Mouse (Mus musculus) embryonic facial prominence, embryonic 15.5 days (tissue): ENCODE results near the gene Atp5j. TPM values are rescaled to one million over a fixed set of nuclear protein-coding genes. Genes with fewer than 3 reads are reported as not detected.

Source experiments
- ATAC-seq: fragments of 200-750 bp; cut with Nextera tagmentation; 2 replicates; pipeline ENCODE4 v1.8.0; 2017; ENCODE audit warnings: low read depth, moderate TSS enrichment; ENCODE audit not compliant: insufficient number of reproducible peaks, low FRiP score, low TSS enrichment
- H3K27ac ChIP-seq: fragments of 300-500 bp; sonication (generic); replicated peaks from 2 replicates; pipeline ENCODE4 v1.5.1; 2015; ENCODE audit warnings: mild to moderate bottlenecking, inconsistent platforms
- H3K27me3 ChIP-seq: fragments of 300-500 bp; sonication (generic); 2 replicates; pipeline ENCODE4 v1.6.1; 2015; ENCODE audit warnings: inconsistent platforms
- H3K36me3 ChIP-seq: fragments of 300-500 bp; sonication (generic); 2 replicates; pipeline ENCODE4 v1.6.1; 2015; ENCODE audit warnings: mild to moderate bottlenecking, inconsistent platforms
- H3K4me1 ChIP-seq: fragments of 300-500 bp; sonication (generic); 2 replicates; pipeline ENCODE4 v1.6.1; 2015; ENCODE audit warnings: inconsistent platforms
- H3K4me2 ChIP-seq: fragments of 300-500 bp; sonication (generic); replicated peaks from 2 replicates; pipeline ENCODE4 v1.6.1; 2015; ENCODE audit warnings: mild to moderate bottlenecking, inconsistent platforms
- H3K4me3 ChIP-seq: fragments of 300-500 bp; sonication (generic); replicated peaks from 2 replicates; pipeline ENCODE4 v1.5.1; 2015; ENCODE audit warnings: mild to moderate bottlenecking, inconsistent platforms
- H3K9ac ChIP-seq: fragments of 300-500 bp; sonication (generic); 2 replicates; pipeline ENCODE4 v1.6.1; 2015; ENCODE audit warnings: inconsistent platforms
- H3K9me3 ChIP-seq: fragments of 300-500 bp; sonication (generic); replicated peaks from 2 replicates; pipeline ENCODE4 v1.6.1; 2016; ENCODE audit warnings: inconsistent platforms
- WGBS: fragments of 180-500 bp; shearing (Covaris S2); methylation state at CpG from one replicate; pipeline ENCODE4 v1.1.7; 2015; 5-methylcytosine and 5-hydroxymethylcytosine counted together
- polyA plus RNA-seq: library from polyadenylated mRNA; unstranded; fragments of >200 nt; fragmentation: Nextera tagmentation; extraction: Ambion mirVana; gene quantifications from 2 replicates; pipeline ENCODE4 v1.2.1, GENCODE M21; 2015

Gene Atp5j
- polyA plus RNA-seq, 1 experiment from 2014 or later: 768 TPM

- peak overlapping the region; percentile 95 for H3K9ac ChIP-seq
- peak overlapping the region; percentile 70 for H3K4me2 ChIP-seq
- no peaks in the 10 kb centered on the region for H3K27me3 ChIP-seq
- peaks cover 23% of the 10 kb centered on the region for H3K4me1 ChIP-seq
- H3K36me3 ChIP-seq: peaks cover 16% of the 10 kb centered on the region
- H3K4me3 ChIP-seq: peak overlapping the region; percentile 92
- peak overlapping the region; percentile 99 for H3K27ac ChIP-seq
- no peaks in the 10 kb centered on the region for H3K9me3 ChIP-seq
- 6% methylated on average over 27 of the region's 29 CpGs for WGBS
- 0 out of 2 replicates have a peak, but pooled peaks have one; percentile 1 for ATAC-seq
These were observed 658 bp upstream of the Atp5j start for GRCm38 (mm10) chr16:84835823-84836743.

- under 1% methylated on average over 52 of the region's 52 CpGs for WGBS
- Histone ChIP-seq H3K36me3 (peaks cover 25% of the 10 kb centered on the region), H3K4me1 (peaks cover 23% of the 10 kb centered on the region), H3K4me2 (peak within 1 kb of the TSS; percentile 70), H3K9me3 (no peaks in the 10 kb centered on the region), H3K9ac (peak within 1 kb of the TSS; percentile 95), H3K27ac (peak within 1 kb of the TSS; percentile 99), H3K27me3 (no peaks in the 10 kb centered on the region), H3K4me3 (peak within 1 kb of the TSS; percentile 92)
- ATAC-seq: peak; percentile 95
These were observed 532 bp downstream of the Atp5j start, which contains the start of gene Gabpa for GRCm38 (mm10) chr16:84834745-84835440. Gene Gabpa, plus strand, starts transcription at chr16:84834925.

- WGBS: under 1% methylated on average over 22 of the region's 22 CpGs
- Histone ChIP-seq H3K9me3 (no peaks in the 10 kb centered on the region), H3K9ac (peak overlapping the region; percentile 95), H3K4me1 (peaks cover 23% of the 10 kb centered on the region), H3K27me3 (no peaks in the 10 kb centered on the region), H3K4me2 (peak overlapping the region; percentile 70), H3K4me3 (peak overlapping the region; percentile 92), H3K27ac (peak overlapping the region; percentile 99), H3K36me3 (peaks cover 27% of the 10 kb centered on the region)
- peak; percentile 2; the same call in 1 of the 2 replicates for ATAC-seq
These were observed 1.1 kb downstream of the Atp5j start for GRCm38 (mm10) chr16:84834344-84834743.

- no peak overlapping the region for H3K9ac ChIP-seq
- ATAC-seq: no peak
- no peaks in the 10 kb centered on the region for H3K9me3 ChIP-seq
- H3K27me3 ChIP-seq: no peaks in the 10 kb centered on the region
- H3K4me3 ChIP-seq: no peak overlapping the region
- H3K4me2 ChIP-seq: no peak overlapping the region
- peaks cover 23% of the 10 kb centered on the region for H3K4me1 ChIP-seq
- H3K36me3 ChIP-seq: peaks cover 37% of the 10 kb centered on the region
- no peak overlapping the region for H3K27ac ChIP-seq
- 90% methylated on average over 5 of the region's 5 CpGs for WGBS
These were observed 2.7 kb downstream of the Atp5j start for GRCm38 (mm10) chr16:84832736-84833135.

- Histone ChIP-seq H3K9me3 (no peaks in the 10 kb centered on the region), H3K27me3 (no peaks in the 10 kb centered on the region), H3K9ac (no peak overlapping the region), H3K27ac (no peak overlapping the region), H3K4me2 (no peak overlapping the region), H3K4me1 (peaks cover 15% of the 10 kb centered on the region), H3K4me3 (no peak overlapping the region), H3K36me3 (peaks cover 46% of the 10 kb centered on the region)
- ATAC-seq: no peak
- WGBS: 85% methylated on average over 5 of the region's 5 CpGs
These were observed 3.7 kb downstream of the Atp5j start for GRCm38 (mm10) chr16:84831696-84832095.

- 74% methylated on average over 6 of the region's 6 CpGs for WGBS
- H3K4me1 ChIP-seq: no peaks in the 10 kb centered on the region
- 0 out of 2 replicates have a peak overlapping the region, but pooled peaks have one; percentile 17 for H3K27ac ChIP-seq
- H3K9me3 ChIP-seq: no peaks in the 10 kb centered on the region
- H3K36me3 ChIP-seq: peaks cover 55% of the 10 kb centered on the region
- no peak overlapping the region for H3K4me3 ChIP-seq
- no peak overlapping the region for H3K4me2 ChIP-seq
- H3K9ac ChIP-seq: no peak overlapping the region
- H3K27me3 ChIP-seq: no peaks in the 10 kb centered on the region
- peak; percentile 75 for ATAC-seq
These were observed 10.4 kb downstream of the Atp5j start for GRCm38 (mm10) chr16:84825009-84825408.

- no peaks in the 10 kb centered on the region for H3K9me3 ChIP-seq
- H3K4me1 ChIP-seq: no peaks in the 10 kb centered on the region
- H3K27me3 ChIP-seq: no peaks in the 10 kb centered on the region
- H3K27ac ChIP-seq: no peak overlapping the region
- no peak overlapping the region for H3K4me3 ChIP-seq
- no peak overlapping the region for H3K4me2 ChIP-seq
- 37% methylated on average over 7 of the region's 7 CpGs for WGBS
- no peak overlapping the region for H3K9ac ChIP-seq
- ATAC-seq: no peak
- H3K36me3 ChIP-seq: no peaks in the 10 kb centered on the region; the same call in 1 of the 2 replicates
These were observed 18.0 kb downstream of the Atp5j start for GRCm38 (mm10) chr16:84817423-84817822.

- H3K9me3 ChIP-seq: no peaks in the 10 kb centered on the region
- no peak overlapping the region for H3K9ac ChIP-seq
- H3K36me3 ChIP-seq: no peaks in the 10 kb centered on the region
- no peaks in the 10 kb centered on the region for H3K4me1 ChIP-seq
- no peak for ATAC-seq
- H3K4me2 ChIP-seq: no peak overlapping the region
- H3K4me3 ChIP-seq: no peak overlapping the region
- WGBS: 76% methylated on average over 8 of the region's 8 CpGs
- H3K27ac ChIP-seq: no peak overlapping the region
- H3K27me3 ChIP-seq: no peaks in the 10 kb centered on the region
These were observed 20.9 kb downstream of the Atp5j start for GRCm38 (mm10) chr16:84814511-84814910.

- H3K4me1 ChIP-seq: no peaks in the 10 kb centered on the region
- no peak overlapping the region for H3K4me3 ChIP-seq
- no peaks in the 10 kb centered on the region for H3K9me3 ChIP-seq
- no peaks in the 10 kb centered on the region for H3K36me3 ChIP-seq
- no peak overlapping the region for H3K27ac ChIP-seq
- ATAC-seq: no peak
- H3K27me3 ChIP-seq: no peaks in the 10 kb centered on the region
- no peak overlapping the region for H3K9ac ChIP-seq
- no peak overlapping the region for H3K4me2 ChIP-seq
- 81% methylated on average over 8 of the region's 8 CpGs for WGBS
These were observed 21.6 kb downstream of the Atp5j start for GRCm38 (mm10) chr16:84813852-84814251.

GRCm38 (mm10) chr16:84810254-84810653, 25.2 kb downstream of the Atp5j start:
- no peak overlapping the region for H3K27ac ChIP-seq
- no peak overlapping the region for H3K4me2 ChIP-seq
- H3K9ac ChIP-seq: no peak overlapping the region
- H3K27me3 ChIP-seq: no peaks in the 10 kb centered on the region
- no peaks in the 10 kb centered on the region for H3K36me3 ChIP-seq
- H3K4me1 ChIP-seq: no peaks in the 10 kb centered on the region
- H3K4me3 ChIP-seq: no peak overlapping the region
- no peak for ATAC-seq
- WGBS: 98% methylated on average over 1 of the region's 1 CpGs
- H3K9me3 ChIP-seq: no peaks in the 10 kb centered on the region

GRCm38 (mm10) chr16:84807874-84808273, 27.6 kb downstream of the Atp5j start:
- 92% methylated on average over 7 of the region's 7 CpGs for WGBS
- H3K9ac ChIP-seq: no peak overlapping the region
- no peaks in the 10 kb centered on the region for H3K4me1 ChIP-seq
- H3K27ac ChIP-seq: no peak overlapping the region
- no peak overlapping the region for H3K4me3 ChIP-seq
- H3K27me3 ChIP-seq: no peaks in the 10 kb centered on the region
- no peaks in the 10 kb centered on the region for H3K36me3 ChIP-seq
- ATAC-seq: no peak
- no peaks in the 10 kb centered on the region for H3K9me3 ChIP-seq
- no peak overlapping the region for H3K4me2 ChIP-seq
